In genomic region chr12:91326104-91326503, GRCm38 (mm10) we compare ENCODE assay signal across 8 mouse cellular contexts. TPM values are rescaled to one million over a fixed set of nuclear protein-coding genes. Genes with fewer than 3 reads are reported as not detected.
A peak's percentile ranks its signal among the peaks of the same experiment; 100 is the strongest.
DNase-seq lines count a peak whose midpoint lies in the region; ATAC-seq and TF ChIP-seq lines count a peak whose summit lies in the region.

No protein-coding gene starts in this region.

- H3K9me3 ChIP-seq in hindbrain, embryonic 11.5 days (ENCODE audit: control insufficient read depth, low read length): no peaks in the 10 kb centered on the region
- no peaks in the 10 kb centered on the region for H3K9me3 ChIP-seq in hindbrain, embryonic 13.5 days
- H3K9me3 ChIP-seq in E14TG2a.4 (ENCODE audit: low read length): no peaks in the 10 kb centered on the region
- no peaks in the 10 kb centered on the region for H3K9me3 ChIP-seq in hindbrain, embryonic 15.5 days
- H3K9me3 ChIP-seq in liver, embryonic 12.5 days (replicated peaks): no peaks in the 10 kb centered on the region
- no peaks in the 10 kb centered on the region for H3K9me3 ChIP-seq in neural tube, embryonic 11.5 days (ENCODE audit: control insufficient read depth, low read length)

- no peak overlapping the region for H3K4me3 ChIP-seq in hindbrain, embryonic 11.5 days (ENCODE audit: low read depth, low read length)
- no peak overlapping the region for H3K4me3 ChIP-seq in hindbrain, embryonic 13.5 days
- no peak overlapping the region for H3K4me3 ChIP-seq in E14TG2a.4 (replicated peaks; ENCODE audit: low read length)
- H3K4me3 ChIP-seq in hindbrain, embryonic 15.5 days: no peak overlapping the region
- H3K4me3 ChIP-seq in liver, embryonic 12.5 days: no peak overlapping the region
- H3K4me3 ChIP-seq in neural tube, embryonic 11.5 days (ENCODE audit: low read depth, low read length): no peak overlapping the region

- no peaks in the 10 kb centered on the region for H3K4me1 ChIP-seq in hindbrain, embryonic 11.5 days (replicated peaks; ENCODE audit: control insufficient read depth, insufficient read depth, low read length)
- no peaks in the 10 kb centered on the region for H3K4me1 ChIP-seq in hindbrain, embryonic 13.5 days (replicated peaks)
- H3K4me1 ChIP-seq in E14TG2a.4 (replicated peaks; ENCODE audit: low read depth, low read length): no peaks in the 10 kb centered on the region
- H3K4me1 ChIP-seq in hindbrain, embryonic 15.5 days (replicated peaks): no peaks in the 10 kb centered on the region
- H3K4me1 ChIP-seq in liver, embryonic 12.5 days: peaks cover 25% of the 10 kb centered on the region
- no peaks in the 10 kb centered on the region for H3K4me1 ChIP-seq in neural tube, embryonic 11.5 days (ENCODE audit: control insufficient read depth, insufficient read depth, low read length)

- H3K36me3 ChIP-seq in hindbrain, embryonic 11.5 days (ENCODE audit: control insufficient read depth, insufficient read depth, low read length): no peaks in the 10 kb centered on the region
- no peaks in the 10 kb centered on the region for H3K36me3 ChIP-seq in hindbrain, embryonic 13.5 days
- H3K36me3 ChIP-seq in E14TG2a.4 (ENCODE audit: insufficient read depth, low read length): no peaks in the 10 kb centered on the region
- no peaks in the 10 kb centered on the region for H3K36me3 ChIP-seq in hindbrain, embryonic 15.5 days
- peaks cover 35% of the 10 kb centered on the region for H3K36me3 ChIP-seq in liver, embryonic 12.5 days
- no peaks in the 10 kb centered on the region for H3K36me3 ChIP-seq in neural tube, embryonic 11.5 days (ENCODE audit: control insufficient read depth, insufficient read depth, low read length)

- H3K27ac ChIP-seq in hindbrain, embryonic 11.5 days (ENCODE audit: low read depth, low read length): no peak overlapping the region
- no peak overlapping the region for H3K27ac ChIP-seq in hindbrain, embryonic 13.5 days
- no peak overlapping the region for H3K27ac ChIP-seq in hindbrain, embryonic 15.5 days (replicated peaks)
- no peak overlapping the region for H3K27ac ChIP-seq in liver, embryonic 12.5 days
- H3K27ac ChIP-seq in neural tube, embryonic 11.5 days (ENCODE audit: low read depth, low read length): no peak overlapping the region

- no peaks in the 10 kb centered on the region for H3K27me3 ChIP-seq in hindbrain, embryonic 11.5 days (ENCODE audit: control insufficient read depth, insufficient read depth, low read length)
- H3K27me3 ChIP-seq in hindbrain, embryonic 13.5 days: no peaks in the 10 kb centered on the region
- H3K27me3 ChIP-seq in E14TG2a.4 (ENCODE audit: insufficient read depth, low read length): no peaks in the 10 kb centered on the region
- H3K27me3 ChIP-seq in hindbrain, embryonic 15.5 days: no peaks in the 10 kb centered on the region
- no peaks in the 10 kb centered on the region for H3K27me3 ChIP-seq in liver, embryonic 12.5 days (replicated peaks)
- no peaks in the 10 kb centered on the region for H3K27me3 ChIP-seq in neural tube, embryonic 11.5 days (ENCODE audit: control insufficient read depth, insufficient read depth, low read length)

- no peak overlapping the region for H3K4me2 ChIP-seq in hindbrain, embryonic 11.5 days (replicated peaks; ENCODE audit: low read depth, low read length)
- H3K4me2 ChIP-seq in hindbrain, embryonic 13.5 days: no peak overlapping the region
- no peak overlapping the region for H3K4me2 ChIP-seq in hindbrain, embryonic 15.5 days
- H3K4me2 ChIP-seq in liver, embryonic 12.5 days: no peak overlapping the region
- H3K4me2 ChIP-seq in neural tube, embryonic 11.5 days (ENCODE audit: low read depth): no peak overlapping the region

- WGBS in hindbrain, embryonic 11.5 days: 53% methylated on average over 6 of the region's 6 CpGs
- 36% methylated on average over 6 of the region's 6 CpGs for WGBS in hindbrain, embryonic 13.5 days
- 32% methylated on average over 6 of the region's 6 CpGs for WGBS in hindbrain, embryonic 15.5 days
- WGBS in liver, embryonic 12.5 days (ENCODE audit: insufficient replicate concordance): 47% methylated on average over 6 of the region's 6 CpGs
- 53% methylated on average over 6 of the region's 6 CpGs for WGBS in neural tube, embryonic 11.5 days

- ATAC-seq in hindbrain, embryonic 11.5 days (ENCODE audit: low FRiP score): peak; percentile 91
- ATAC-seq in hindbrain, embryonic 13.5 days (ENCODE audit: low FRiP score): no peak
- peak; percentile 78 for ATAC-seq in cerebellum, adult (ENCODE audit: insufficient number of reproducible peaks, low FRiP score, low TSS enrichment)
- ATAC-seq in hindbrain, embryonic 15.5 days (ENCODE audit: low FRiP score, low read depth): peak; percentile 54; the same call in 1 of the 2 replicates
- peak; percentile 58 for ATAC-seq in liver, embryonic 12.5 days
- ATAC-seq in neural tube, embryonic 11.5 days (ENCODE audit: insufficient read depth, low FRiP score, low TSS enrichment): peak; percentile 82; the same call in 1 of the 2 replicates

- no peak overlapping the region for H3K9ac ChIP-seq in hindbrain, embryonic 11.5 days (ENCODE audit: low read depth, low read length)
- H3K9ac ChIP-seq in hindbrain, embryonic 13.5 days: no peak overlapping the region
- no peak overlapping the region for H3K9ac ChIP-seq in hindbrain, embryonic 15.5 days
- H3K9ac ChIP-seq in liver, embryonic 12.5 days: no peak overlapping the region
- H3K9ac ChIP-seq in neural tube, embryonic 11.5 days (ENCODE audit: low read length): no peak overlapping the region

- DNase-seq in hindbrain, embryonic 11.5 days (ENCODE audit: low spot score): peak; percentile 78
- DNase-seq in neural tube, embryonic 11.5 days (ENCODE audit: low spot score): no peak
- DNase-seq in right cerebral cortex, postnatal 36 days (ENCODE audit: low spot score in 2 of 2): no peak

- peak; percentile 88 for TF ChIP-seq CTCF in E14TG2a.4 (conservative IDR thresholded peaks at IDR 0.05; ENCODE audit: low read length)

RNA-seq across cellular contexts. Expression of gene Cep128, which starts 58.1 kb away (rescaled TPM):
- 10.5 and 10.7 TPM in 2 replicates for polyA plus RNA-seq in hindbrain, embryonic 11.5 days (2014; fragmentation: Nextera tagmentation; extraction: Ambion mirVana)
- 4.1 and 4.6 TPM in 2 replicates for polyA plus RNA-seq in hindbrain, embryonic 13.5 days (2015; fragmentation: Nextera tagmentation; extraction: Ambion mirVana)
- polyA plus RNA-seq in hindbrain, embryonic 15.5 days (2015; fragmentation: Nextera tagmentation; extraction: Ambion mirVana): 3.6 and 4.2 TPM in 2 replicates
- polyA plus RNA-seq in liver, embryonic 12.5 days (2016; fragmentation: Nextera tagmentation; extraction: Ambion mirVana): 13.8 and 15.1 TPM in 2 replicates
- polyA plus RNA-seq in neural tube, embryonic 11.5 days (2014; fragmentation: Nextera tagmentation; extraction: Ambion mirVana): 6.7 and 8.8 TPM in 2 replicates

RNA-seq across cellular contexts. Expression of gene Tshr, which starts 58.3 kb away (rescaled TPM):
- polyA plus RNA-seq in hindbrain, embryonic 11.5 days (2014; fragmentation: Nextera tagmentation; extraction: Ambion mirVana): 0.25 TPM in 1 of 2 replicates, not detected in the other
- 0.40 and 0.52 TPM in 2 replicates for polyA plus RNA-seq in hindbrain, embryonic 13.5 days (2015; fragmentation: Nextera tagmentation; extraction: Ambion mirVana)
- polyA plus RNA-seq in hindbrain, embryonic 15.5 days (2015; fragmentation: Nextera tagmentation; extraction: Ambion mirVana): 0.67 and 0.81 TPM in 2 replicates
- 0.05 TPM in 1 of 2 replicates, not detected in the other for polyA plus RNA-seq in liver, embryonic 12.5 days (2016; fragmentation: Nextera tagmentation; extraction: Ambion mirVana)
- polyA plus RNA-seq in neural tube, embryonic 11.5 days (2014; fragmentation: Nextera tagmentation; extraction: Ambion mirVana): 0.08 and 0.15 TPM in 2 replicates
